Mouse (Mus musculus) cerebellum, postnatal 14 days (tissue): ENCODE measurements around the gene Fbxl17.

Experiments used
- DNase-seq, 2 experiments: peaks; one replicate each; pipeline ENCODE4 v3.0.0; 2021; ENCODE audit warnings: mixed read lengths in 2 of 2

Gene Fbxl17

DNA sequence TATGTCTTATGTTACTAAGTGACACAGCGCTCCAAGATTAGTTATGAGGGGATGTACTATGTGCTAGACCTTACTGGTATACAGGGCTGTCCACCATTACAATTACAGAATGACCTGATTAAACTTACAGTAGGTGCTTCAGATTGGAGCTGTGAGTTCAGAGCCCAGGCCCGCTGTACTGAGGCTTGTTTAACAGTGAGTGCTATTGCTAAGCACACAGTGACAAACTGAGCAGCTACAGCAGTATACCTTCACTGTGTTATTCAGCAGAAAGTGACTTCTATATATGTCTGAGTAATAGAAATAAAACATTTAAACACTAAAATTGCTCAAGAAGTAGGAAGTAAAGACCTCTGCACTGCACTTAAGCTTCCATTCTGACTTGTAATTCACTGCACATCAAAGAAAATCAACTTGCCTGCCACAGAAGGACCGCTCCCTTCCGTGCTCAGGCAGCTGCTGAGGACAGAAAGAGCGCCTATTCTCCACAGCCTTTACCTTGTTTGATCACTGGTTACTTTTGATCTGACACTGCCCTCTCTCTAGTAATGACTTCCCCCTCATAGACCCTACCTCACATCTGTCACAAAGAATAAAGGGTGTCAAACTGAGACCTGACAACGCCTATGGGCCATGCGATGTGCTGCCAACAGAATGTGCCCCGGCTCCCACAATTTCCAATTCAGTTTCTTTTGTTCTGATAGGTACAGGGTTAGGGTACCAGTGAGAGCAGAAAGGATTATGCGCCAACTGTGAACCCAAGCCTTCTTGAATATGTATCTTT, 39.9 kb downstream of the Fbxl17 start:
- no peak for DNase-seq

DNA sequence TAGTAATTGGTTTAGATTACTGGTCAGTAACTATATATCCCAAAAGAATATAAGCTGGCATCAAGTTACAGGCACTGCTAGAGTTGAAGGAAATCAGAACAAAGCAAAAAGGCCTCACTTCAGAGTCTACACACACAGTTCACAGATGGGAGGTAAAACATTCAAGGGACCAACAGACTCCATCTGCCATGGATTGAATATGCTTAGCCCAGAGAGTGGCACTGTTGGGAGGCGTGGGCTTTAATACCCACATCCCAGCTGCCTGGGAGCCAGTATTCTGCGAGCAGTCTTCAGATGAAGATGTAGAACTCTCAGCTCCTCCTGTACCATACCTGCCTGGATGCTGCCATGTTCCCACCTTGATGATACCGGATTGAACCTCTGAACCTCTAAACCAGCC, 41.8 kb downstream of the Fbxl17 start:
- no peak for DNase-seq

DNA sequence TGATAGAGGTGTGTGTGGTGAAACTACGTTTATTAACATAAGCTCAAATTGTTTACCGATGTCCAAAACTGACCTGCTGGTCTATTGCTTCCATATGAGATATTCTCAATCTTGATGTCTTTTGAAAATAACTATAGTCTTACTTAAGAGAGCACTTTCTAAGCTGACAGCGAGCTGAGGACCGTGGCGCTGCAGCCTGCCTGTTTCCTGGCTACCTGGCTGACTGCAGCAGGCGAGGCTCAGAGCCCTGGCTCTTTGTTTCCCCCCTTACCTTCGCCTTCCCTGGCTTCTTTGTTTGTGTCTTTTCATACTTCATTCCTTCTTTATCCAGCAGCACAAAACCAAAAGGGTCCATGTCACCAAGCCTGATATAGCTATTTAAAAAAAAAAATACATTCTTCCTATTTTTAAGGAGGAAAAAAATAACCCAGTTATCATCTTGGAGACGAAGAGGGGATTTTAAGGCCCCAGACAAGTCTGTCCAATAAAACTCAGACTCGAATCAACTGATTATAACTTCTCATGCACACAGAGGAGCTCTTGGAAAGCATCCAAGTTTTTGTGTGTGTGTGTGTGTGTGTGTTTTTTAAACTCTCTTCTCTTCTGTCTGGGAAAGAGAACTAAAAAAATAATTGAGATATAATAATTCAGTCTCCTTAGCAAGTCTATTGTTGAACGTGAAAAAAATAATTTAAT, 48.4 kb downstream of the Fbxl17 start:
- DNase-seq: no peak

GRCm38 (mm10) chr17:63447691-63448090, 52.1 kb downstream of the Fbxl17 start:
- DNase-seq: no peak

DNA sequence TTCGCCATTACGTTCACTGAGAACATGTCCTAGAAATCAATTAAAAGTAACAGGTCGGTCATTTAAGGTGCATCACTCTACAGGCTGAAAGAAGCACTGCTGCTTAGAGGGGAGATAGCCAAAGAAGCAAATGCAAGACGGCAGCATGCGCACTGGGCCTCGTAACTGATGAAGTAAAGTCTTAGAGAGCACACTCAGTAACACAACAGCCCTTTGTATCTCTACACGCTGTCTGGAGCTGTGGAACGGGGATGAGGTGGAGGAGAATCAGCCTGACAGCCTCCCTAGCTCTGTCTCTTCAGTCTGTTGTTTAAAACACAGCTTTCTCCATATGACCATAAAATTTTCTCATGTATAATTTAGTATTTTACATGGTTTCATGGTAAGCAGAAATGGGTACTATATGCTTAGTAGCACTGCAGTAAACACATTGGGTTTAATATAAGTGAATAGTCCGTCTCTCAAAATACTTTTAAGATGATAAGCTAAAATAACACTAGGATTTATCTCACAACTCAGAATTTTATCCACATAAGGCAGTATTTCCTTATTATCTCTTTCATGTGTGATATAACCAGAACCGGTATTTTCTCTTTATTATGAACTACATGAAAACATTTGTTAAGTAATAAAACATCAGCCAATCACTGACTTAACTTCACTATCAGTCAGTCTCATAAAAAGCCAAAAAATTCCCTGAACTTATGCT, 52.7 kb downstream of the Fbxl17 start:
- no peak for DNase-seq

DNA sequence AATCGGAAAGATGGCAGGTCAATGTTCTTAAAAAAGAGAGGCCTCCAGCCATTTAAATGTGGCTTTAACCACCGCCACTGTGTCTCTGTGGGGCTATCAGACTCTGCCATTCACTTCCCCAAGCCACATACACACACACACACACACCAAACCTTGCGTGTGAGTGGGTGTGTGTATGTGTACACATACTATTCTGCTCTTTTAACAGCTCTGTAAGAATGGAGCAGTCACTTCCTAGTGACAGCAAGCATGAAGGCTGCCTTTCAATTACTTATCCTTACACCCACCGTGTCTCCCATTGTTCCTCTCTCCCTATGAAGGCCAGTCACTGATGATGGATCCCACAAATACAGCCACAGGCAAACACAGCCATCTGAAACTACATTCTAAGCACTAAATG, 54.6 kb downstream of the Fbxl17 start:
- DNase-seq: no peak

GRCm38 (mm10) chr17:63437424-63437823, 62.4 kb downstream of the Fbxl17 start:
- no peak for DNase-seq

DNA sequence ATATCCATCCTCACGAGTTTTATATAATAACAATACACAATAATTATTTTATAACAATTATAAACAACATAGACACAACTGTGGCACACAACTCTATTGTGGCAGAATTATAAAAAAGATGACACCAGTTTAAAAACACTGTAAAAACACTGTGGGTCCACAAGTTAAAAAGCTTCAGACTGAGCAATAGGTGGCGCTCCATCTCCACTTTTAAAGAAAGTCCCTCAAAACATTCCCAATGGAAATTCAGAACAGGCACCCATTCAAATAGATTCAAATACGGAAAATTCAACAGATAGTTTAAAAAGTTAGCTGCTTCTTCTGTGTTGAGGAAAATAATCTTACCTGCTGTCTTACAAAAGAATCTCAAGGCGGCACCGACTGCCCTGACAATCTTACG, 65.7 kb downstream of the Fbxl17 start:
- DNase-seq: peak; percentile 59 to 65

DNA sequence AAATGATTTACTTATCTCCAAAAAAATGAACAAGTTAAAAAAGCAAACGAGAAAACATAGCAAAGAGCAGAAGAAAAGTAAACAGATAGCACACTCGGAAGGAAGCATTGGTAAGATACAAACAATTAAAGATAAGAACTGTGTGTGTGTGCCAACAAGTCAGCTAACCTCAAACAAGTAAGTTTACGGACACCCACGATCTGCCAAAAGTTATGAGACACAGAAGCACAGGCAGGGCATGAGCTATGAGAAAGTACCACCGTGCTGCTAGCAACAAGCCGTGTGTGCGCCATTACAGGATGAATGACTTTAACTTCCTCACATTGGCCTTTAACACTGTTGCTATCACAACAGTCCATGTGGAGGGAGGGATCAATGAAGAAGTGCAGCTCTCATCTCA, 68.2 kb downstream of the Fbxl17 start:
- no peak for DNase-seq

DNA sequence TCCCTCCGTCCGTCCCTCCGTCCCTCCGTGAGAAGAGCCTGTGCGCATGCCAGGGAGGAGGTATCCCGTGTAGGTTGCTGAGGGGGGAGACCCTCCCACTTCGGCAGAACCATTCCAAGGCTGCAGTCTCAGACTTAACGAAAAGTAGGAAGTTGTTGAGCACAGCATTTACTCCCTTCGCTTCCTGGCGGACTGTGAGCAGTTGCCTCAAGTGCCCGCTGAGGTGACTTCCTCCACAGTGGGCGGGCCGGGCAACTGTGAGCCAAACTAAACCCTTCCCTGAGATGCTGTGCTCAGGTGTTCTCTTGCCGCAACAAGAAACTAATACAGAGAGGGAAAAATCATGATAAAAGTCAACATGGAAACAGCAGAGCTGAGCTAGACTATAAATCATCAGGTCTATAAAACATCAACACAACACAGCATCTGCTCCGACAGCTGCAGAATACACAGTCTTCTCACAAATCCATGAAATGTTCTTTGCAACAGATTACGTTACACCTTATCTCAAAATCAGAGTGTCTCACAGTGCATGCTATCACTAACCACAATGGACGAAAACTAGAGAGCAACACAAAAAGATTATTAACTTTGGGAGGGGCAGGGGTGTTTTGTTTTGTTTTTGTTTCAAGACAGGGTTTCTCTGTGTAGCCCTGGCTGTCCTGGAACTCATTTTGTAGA, 69.3 kb downstream of the Fbxl17 start:
- DNase-seq: no peak

DNA sequence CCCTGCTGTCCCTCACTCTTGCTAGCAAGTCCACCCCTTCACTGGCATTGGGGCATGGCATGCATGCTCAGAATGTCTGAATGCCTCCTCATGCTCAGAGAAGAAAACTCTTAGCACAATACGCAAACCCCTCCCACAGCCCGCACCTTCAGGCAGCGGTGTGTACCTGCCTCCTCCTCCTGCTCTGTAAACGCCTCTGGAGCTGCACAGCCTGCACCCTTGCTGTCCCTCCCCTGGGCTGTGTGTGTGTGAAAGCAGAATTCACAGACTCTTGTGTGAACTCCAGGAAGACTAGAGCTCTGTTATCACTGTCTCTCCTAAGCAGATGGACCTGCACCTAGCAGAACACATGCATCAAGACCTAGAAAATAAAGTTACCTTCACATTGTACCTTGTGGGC, 76.0 kb downstream of the Fbxl17 start:
- DNase-seq: no peak

DNA sequence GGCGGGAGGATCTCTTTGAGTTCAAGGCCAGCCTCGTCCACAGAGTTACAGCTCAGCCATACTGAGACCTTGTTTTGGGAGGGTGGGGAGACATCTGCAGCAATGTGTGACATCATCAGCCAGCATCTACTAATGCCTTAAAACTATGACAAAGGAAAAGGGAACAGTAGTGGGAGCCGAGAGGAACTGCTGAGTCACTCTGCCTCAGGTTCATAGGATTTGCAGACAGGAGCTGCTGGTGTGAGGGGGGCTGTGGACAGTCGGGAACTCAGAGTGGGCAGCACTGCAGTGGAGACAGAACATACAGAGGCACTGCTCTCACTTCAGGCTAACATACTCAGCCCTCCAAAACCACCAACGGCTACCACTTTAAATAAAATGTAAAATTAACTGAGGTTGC, 77.1 kb downstream of the Fbxl17 start:
- DNase-seq: no peak

DNA sequence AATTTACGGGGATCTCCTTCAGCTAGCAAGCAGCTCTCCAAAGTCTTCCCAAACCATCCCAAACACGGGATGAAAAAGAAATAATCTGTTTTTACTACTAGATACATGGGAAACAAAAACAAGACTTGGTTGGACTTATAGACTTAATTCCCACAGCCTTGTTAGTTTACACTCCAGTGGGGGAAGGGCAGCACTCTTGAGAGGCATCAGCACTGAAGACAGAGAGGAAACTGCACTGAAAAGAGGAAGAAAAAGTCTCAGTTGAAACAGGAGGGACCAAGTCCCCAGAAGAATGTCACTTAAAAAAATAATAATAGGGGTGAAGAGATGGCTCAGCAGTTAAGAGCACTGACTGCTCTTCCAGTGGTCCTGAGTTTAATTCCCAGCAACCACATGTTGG, 78.0 kb downstream of the Fbxl17 start:
- DNase-seq: no peak

DNA sequence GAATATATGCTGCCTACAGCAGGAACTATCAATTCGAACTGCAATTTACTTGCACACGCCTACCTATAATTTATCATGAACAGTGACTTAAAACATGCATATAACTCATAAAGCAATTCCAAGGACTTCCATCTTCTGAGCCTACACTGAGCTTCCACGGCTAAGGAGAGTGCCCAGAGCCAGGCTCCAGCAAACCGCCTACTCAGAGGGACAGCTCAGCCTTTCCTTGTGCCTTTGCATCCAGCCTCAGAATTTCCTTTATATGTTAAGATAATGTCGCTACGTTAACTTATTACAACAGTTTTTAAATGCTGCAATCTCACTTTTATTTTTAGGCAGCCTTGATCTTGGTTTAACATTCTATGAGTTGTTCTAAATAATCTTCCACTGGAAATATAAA, 80.3 kb downstream of the Fbxl17 start:
- DNase-seq: no peak

DNA sequence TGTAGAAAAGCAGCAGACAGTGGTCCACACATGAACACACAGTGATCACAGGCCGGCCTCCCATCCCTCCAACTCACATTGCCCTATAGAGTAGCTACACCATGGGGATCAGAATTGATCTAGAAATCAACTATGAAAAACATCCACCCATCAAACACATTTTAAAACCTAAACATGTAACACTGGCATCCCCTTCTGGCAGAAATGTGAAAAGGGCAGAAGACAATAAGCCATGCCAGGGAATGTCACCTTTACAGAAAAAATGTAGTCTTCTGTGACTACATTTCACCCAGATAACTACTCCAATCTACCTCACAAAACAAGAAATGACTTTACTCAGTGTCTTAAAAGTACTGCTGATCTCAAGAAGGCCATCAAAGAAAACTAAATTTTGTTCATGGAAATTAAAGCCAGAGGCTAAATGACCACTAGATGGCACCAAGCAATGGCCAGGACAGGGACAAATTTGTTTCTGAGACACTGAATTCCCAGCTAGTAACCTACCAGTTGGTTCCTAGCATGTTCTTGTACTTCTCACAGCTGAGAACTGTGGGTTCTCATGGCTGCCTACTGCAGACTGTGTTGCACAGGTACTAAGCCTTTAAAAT, 85.7 kb downstream of the Fbxl17 start:
- peak; percentile 25 to 42 for DNase-seq

DNA sequence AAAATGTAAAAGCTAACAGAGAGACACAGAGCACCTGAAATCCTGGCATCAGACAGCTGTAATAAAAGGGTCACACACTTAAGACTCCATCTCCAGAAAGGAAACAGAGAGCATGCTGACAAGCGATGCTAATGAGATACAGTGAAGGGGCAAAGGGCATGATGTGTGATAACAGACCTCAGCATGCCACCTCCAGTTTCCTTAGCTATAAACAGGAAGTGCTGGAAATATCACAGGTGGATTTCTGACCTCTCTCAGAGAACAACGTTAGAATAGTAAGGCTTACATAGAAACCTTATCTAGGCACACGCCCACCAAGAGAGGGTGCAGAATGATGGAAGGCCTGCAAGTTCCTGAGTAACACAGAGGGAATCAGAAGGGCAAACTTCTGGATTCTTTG, 88.3 kb downstream of the Fbxl17 start:
- DNase-seq: no peak

GRCm38 (mm10) chr17:63410101-63410500, 89.7 kb downstream of the Fbxl17 start:
- no peak for DNase-seq

- DNase-seq: no peak
Observed at GRCm38 (mm10) chr17:63405955-63406354, 93.9 kb downstream of the Fbxl17 start.

DNA sequence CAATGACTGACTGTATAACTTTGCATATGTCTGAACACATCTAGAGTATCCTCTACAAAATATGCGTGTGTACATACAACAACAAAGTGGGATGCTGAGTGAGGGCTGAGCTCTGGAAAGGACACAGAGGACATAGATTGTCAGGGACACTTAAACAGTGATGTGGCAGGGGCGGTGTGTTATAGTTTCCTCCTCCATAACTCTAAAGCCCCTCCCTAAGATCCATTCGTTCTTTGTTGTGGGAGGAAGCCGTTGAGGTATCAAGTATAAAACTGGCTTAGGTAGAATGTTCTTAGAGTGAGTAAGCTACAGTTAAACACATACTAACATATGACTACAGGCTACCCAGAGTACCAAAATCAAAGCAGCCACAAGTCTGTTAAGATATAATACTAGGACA, 94.3 kb downstream of the Fbxl17 start:
- DNase-seq: no peak

GRCm38 (mm10) chr17:63404968-63405367, 94.8 kb downstream of the Fbxl17 start:
- peak; percentile 26 to 30 for DNase-seq

DNA sequence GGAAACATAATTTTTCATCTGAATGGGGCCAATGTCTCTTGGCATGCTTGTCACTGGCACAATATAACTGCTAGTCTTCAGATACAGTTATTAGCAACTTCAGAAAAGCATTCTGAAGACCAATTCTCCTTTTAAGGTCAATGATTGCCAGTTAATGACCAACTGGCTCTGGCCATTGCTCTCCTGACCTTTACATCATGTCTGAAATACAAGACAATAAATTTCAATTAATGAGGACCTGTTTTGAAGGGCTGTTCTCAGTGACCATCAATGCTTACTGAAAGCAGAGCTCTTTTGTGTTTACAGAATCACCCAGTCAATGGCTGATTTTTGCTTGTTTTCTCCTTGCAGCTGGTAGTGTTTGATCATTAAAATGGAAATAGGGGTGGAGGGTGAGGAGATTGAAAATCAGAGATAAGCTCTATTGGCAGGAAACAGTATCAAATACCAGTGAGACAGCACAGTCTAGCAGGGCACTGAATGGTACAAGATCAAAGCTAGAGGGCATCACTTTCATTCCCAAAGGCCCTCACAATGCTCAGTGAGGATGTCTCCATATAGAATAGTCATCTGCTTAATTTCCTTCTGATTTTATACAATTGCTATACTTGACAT, 95.9 kb downstream of the Fbxl17 start:
- no peak for DNase-seq
